Mouse (Mus musculus) subcutaneous adipose tissue, adult 2 months (tissue): ENCODE results near the gene Frmpd3. TPM values are rescaled to one million over a fixed set of nuclear protein-coding genes. Genes with fewer than 3 reads are reported as not detected.

Experiments used
- polyA plus RNA-seq: library from polyadenylated mRNA; depleted of rRNA; stranded (reverse); fragments of >200 nt; gene quantifications from 2 replicates; pipeline ENCODE4 v1.2.3, GENCODE M21; 2012; ENCODE audit warnings: low replicate concordance; rRNA removed

Frmpd3 gene
- 0.23 and 0.39 TPM in 2 replicates for polyA plus RNA-seq

DNA sequence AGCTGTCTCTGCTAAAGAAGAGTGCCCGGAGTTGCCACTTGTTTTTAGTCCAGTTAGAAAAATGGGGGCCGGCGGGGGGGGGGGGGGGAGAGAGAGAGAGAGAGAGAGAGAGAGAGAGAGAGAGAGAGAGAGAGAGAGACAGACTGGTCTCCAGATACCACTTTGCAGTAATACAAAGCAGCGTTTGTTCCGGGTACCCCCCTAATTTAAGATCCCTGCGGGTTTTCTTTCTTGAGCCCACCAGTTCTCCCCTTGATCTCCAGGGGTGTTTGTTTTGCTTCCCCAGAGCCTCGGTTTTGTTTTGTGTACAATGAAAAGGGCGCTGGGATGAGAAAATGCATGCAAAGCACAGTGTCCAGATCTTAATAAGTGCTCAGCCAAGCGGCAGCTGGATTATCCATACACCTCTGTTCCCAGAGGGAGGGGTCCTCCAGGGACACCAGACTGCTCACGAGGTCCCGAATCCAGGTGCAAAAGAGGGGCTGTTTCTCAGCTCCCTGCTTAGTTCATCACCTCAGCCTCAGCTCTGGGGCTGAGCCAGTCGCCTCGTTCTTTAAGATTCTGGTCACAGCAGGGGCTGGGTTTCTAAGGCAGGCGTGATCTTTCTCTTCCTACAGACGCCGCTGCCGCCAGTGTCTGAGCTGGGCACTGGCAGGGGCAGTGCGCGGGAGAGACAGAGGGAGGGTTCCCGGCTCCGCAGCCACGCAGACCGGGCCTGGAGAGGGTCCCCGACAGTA lies at the start of gene Frmpd3:
Gene Frmpd3, plus strand, starts transcription at position 608 of the 737 bp plus-strand sequence.

DNA sequence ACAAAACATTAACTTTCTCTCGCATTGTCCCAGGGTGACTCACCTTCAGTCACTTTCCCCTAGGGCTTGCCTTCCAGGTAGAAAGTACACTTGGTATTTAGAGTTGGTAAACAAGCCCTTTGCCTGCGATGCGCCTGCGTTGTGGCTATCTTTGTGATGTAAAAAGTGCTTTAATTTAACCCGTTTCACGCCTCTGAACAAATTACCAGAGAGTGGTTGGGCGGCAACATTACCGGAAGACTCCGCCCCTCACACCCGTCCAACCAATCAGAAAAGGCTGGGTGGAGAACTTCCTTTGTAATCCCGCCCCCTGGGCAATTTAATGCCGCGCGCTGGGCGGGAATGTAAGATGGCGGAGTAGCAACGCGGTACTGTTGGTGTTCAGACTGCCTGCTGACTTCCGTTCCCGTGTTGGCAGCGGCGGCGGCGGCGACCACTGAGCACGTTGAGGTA lies 114.2 kb downstream of the Frmpd3 start, which contains the start of gene Prps1:
Gene Prps1, plus strand, starts transcription at position 335 of the 453 bp plus-strand sequence.

Other genes starting within 250 kb of the Frmpd3 start
- gene Prps1, start 114.3 kb downstream of the Frmpd3 start, polyA plus RNA-seq: 17.2 and 44.4 TPM in 2 replicates